Mouse (Mus musculus) cerebellum, adult 18-20 months (tissue): ENCODE results near the gene Ntrk3.

Experiments used
- DNase-seq, 2 experiments: peaks; one replicate each; pipeline ENCODE4 v3.0.0; 2021

Gene Ntrk3

DNA sequence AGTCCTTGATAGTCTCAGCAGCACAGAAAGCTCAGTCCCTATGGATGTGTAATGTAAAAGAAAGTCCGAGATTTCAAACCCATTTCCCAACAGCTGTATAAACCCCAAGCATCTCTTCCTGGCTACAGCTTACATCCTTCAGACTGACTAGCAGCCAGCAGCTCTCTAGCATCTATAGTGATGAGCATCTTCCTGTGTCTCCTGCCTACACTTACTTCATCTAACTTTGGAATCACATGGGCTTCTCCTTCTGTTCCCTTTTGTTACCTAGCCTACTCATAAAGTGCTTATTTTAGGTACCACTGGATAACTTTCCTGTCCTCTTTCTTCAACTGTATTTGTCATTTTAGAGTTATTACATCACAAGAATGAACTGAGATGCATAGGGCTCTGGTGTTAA, 432.0 kb downstream of the Ntrk3 start:
- no peak for DNase-seq

DNA sequence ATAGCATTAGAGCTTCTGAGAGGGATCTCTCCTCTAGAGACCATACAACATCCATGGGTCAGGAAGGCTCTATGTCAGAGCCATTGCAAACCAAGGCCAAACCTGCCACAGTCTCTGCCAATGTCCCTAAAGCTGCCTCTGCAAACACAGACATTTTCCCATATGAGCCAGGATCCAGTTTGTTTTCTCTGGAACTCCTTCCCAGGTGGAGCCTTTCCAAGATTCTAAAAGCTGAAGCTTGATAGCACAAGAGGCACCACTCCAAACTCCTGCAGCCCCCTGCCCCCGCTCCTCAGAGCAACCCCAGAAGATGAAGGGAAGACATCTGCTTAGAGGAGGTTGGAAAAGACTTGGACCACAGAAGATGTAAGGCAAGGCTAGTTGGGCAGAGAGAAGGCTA, 432.8 kb downstream of the Ntrk3 start:
- DNase-seq, result no peak

GRCm38 (mm10) chr7:78297290-78297689, 440.5 kb downstream of the Ntrk3 start:
- no peak for DNase-seq

- no peak for DNase-seq
Measured at GRCm38 (mm10) chr7:78294322-78294721, 443.5 kb downstream of the Ntrk3 start.

DNA sequence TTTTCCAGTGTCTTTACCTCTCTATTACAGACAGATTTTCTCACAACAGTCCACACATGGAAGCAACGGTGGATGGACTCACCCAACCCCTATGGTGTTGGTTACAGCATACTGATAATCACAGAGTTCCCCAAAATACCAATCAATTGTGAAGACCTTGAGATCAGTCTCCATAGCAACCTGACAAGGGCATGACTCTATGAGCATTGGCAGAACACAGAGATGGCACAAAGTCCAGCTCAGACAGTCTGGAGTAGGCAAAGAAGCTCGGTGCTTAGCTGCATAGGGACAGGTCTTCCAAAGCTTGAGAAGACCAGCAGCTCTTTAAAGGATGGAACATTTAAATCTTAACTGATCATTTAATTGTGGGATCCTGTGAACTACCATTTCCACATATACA, 447.6 kb downstream of the Ntrk3 start:
- DNase-seq, result no peak

DNA sequence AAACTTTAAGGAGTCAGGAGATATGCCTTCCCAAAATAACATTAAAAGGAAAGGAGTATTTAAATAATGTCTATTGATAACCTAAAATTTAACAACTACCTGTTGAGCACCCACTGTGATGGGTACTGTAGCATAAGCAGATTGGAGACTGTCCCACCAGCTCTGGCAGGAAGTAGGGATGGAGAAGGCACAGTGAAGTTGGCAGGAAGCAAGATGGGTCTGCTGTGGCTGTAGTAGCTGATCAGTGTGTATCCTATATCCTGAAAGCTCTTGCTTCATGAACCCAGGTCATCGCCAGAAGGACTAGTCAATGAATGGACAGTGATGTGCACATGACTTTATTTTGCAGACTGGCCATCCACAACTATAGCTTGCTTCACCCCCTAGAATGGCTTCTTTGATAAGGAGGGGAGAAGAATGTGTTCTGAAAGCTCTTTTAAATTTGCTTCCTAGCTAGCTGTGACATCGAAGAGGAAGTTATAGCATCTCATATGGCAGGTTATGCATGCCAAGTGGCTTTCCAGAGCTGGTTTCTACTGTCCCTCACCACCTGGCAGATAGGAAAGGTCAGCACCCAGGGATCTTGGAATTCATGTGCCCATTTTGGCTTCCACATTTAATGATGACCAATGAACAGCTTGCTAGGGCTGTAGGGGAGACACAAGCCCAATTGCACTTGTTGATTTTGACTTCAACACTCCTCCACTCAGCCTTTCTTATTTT, 451.1 kb downstream of the Ntrk3 start:
- DNase-seq, result peak; percentile 75 to 84

GRCm38 (mm10) chr7:78269506-78270250, 468.1 kb downstream of the Ntrk3 start:
- DNase-seq, result peak; percentile 27 to 32

DNA sequence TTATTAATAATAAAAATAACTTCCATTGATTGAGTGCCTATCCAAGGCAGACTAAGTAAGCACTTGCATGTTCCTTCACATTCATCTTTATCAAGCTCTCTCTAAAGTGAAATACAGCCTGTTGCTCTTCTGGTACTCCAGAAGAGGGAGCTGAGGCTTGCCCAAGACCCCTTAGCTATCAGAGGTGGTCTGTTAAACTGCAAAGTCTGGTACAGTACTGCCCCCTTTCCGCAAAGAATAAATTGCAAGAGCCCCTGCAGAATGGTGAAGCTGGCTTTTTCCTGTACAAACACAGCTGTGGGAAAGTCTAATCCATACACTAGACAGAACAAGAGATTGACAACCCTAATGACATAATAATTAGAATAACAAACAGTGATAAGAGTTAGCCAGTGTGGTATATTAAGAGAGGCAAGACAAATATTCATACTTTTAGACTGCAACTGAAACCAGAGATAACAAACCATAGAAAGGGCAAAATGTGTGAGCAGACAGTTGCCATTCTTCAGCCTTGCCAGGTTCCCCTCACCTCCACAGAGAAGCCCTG, 470.3 kb downstream of the Ntrk3 start:
- no peak for DNase-seq

GRCm38 (mm10) chr7:78264432-78265002, 473.3 kb downstream of the Ntrk3 start:
- peak in 1 of 2 experiments; percentile 29 for DNase-seq

- DNase-seq, result no peak
Measured at GRCm38 (mm10) chr7:78261420-78262125, 476.2 kb downstream of the Ntrk3 start.

GRCm38 (mm10) chr7:78258151-78258550, 479.7 kb downstream of the Ntrk3 start:
- no peak for DNase-seq

GRCm38 (mm10) chr7:78253777-78254385, 483.9 kb downstream of the Ntrk3 start:
- no peak for DNase-seq

DNA sequence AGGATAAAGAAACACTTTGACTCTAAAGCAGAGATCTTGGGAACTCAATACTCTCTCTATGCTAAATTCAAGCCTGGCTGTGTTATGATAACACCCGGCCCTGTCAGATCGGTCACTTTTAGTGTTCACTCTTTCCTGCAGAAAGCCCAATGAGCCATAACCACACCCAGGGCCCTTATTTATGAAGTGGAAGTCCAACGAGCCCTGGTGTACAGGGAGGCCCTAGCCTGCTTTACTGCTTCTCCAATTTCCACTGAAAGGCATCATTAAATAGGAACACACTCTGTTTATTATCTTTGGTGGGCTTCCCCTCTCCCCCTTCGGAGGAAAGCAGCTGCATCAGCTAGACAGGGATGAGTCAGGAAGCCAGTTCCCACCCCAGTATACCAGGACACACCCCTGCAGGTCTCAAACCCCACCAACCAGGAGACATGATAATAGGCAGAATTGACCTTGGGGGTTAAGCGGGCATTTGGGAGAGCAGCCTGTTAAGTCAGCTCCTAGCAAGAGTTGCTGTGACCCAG, 489.6 kb downstream of the Ntrk3 start:
- DNase-seq, result no peak

DNA sequence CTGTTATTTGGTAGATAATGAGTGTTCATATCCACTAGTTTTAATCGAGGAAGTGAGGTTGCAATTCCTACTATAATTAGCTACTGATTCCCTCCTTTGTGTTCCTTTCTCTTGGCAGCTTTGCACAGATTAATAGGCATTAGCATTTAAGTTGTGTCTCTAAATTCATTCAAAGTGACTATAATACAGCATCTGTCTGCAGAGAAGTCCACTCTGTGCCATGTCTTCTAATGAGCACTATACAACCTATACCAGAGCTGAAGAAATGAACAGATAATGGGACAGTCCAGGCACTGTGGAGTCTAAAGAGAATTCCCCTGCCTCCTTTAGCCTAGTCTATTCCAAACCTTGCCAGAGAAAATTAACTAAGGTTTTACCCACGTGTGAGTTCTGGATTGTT, 498.8 kb downstream of the Ntrk3 start:
- DNase-seq, result no peak

DNA sequence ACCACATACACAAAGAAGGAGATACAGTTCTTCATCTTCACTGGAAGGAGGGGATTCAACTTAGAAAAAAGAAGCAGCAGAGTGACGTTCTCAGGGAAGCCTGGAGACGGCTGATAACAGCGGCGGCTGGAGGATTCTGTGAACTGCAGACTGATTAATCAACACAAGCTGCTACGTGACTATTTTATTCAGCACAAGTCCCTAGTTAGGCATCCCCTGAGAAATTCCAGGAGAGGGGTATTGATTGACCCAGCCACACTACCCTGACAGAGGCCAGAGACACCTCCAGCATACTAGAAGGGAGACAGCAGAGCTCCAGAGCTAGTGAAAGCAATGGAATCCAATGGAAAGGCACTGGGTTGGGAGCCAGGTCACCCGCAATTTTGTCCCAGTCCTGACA, 516.1 kb downstream of the Ntrk3 start:
- no peak for DNase-seq

- DNase-seq, result no peak
Measured at GRCm38 (mm10) chr7:78220949-78221348, 516.9 kb downstream of the Ntrk3 start.

DNA sequence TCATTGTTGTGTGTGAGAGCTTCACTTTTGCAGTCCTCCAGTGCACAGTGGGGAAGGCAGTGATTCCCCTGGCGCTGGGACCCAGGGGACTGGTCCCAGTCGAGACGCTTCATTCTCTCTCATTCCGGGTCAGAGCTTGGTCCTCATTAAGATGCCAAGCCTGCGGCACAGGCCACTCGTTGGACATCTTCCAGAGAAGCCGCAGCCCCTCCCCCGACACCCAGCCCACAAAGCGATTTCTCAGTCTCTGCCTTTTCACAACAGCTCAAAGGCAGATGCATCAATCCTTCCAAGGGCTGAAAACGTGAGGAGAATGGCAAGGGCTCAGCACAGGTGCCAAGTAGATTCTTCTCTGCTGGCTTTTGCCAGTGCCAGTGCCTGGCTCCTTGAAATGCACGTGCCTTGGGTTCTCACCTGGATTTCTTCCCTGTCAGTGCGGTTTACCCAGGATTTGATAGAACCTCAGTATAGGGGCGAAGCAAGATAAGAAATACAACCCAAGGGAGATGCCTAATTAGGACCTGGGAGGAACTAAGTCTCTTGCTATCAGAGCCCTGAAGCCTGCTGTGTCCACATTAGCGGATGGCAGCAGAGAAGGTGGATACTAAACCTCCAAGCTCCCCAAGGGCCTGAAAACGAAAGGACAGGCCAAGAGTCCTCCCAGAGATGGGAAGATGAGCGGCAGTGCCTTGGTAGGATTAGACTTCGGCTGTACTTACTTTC, 546.7 kb downstream of the Ntrk3 start:
- peak; percentile 28 to 52 for DNase-seq

DNA sequence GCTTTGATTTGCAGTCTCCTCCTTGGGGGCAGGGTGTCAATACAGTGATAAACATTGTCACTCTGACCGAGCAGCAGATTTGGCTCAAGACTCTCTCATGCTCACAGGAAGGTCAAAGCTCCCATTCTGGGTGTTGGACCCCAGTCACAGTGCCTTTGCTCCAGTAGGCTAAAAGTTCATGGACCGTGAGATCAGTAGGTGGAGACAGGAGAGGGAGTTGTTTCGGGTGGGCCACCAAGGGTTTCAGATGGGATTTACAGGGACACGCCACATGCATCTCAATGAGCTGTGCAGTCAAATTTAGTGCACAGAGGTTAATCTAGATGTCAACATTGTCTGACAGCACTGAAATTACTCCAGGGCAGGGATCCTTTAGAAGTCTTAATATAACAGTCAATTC, 552.2 kb downstream of the Ntrk3 start:
- no peak for DNase-seq

DNA sequence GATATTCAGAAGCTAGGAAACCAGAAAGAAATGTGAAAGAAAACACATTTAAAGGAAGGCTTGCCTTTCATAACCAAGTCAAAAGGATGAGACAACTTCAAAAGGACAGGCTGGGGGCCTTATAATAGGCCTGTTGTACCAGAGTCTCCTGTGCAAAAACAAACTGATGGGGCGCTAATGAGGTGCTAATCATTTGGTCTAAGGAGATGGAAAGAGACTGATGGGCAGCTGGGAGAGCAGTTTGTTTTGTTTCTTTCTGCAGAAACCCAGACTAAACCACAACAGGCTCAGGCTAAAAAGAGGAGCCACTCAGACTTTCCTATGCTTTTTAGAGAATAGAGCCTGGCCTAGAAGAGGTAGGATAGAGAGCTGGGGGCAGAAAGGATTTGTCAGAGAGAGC, 554.4 kb downstream of the Ntrk3 start:
- no peak for DNase-seq

DNA sequence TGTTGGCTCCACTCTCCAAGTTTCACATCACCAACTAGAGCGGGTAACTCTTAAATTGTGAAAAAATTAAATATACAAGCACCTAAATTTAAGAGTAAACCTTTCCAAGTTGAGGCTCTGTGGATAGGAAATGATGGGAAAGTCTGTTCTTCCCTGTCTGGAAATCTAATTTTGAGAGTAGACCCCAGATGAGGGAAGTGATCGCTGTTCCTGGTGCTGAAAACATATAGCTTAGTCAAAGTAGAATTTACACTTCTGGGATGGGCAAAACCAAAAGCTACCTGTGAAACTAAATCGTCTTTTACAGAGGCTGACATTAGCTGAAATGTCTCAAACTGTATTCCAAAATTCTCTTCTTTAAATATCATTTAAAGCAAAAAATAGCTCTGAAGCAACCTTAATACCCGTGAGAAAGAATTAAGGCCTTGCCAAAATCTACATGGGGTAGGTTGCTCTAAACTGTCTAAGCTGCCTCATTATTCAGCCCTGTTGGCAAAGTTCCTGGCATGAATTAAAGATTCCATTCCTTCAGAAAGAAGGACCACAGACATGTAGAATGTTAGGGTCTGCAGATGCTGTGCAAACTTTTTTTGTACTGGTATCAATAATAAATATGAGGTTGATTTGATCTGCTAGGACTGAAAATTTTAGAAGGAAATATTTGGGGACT, 557.7 kb downstream of the Ntrk3 start:
- DNase-seq, result no peak

DNA sequence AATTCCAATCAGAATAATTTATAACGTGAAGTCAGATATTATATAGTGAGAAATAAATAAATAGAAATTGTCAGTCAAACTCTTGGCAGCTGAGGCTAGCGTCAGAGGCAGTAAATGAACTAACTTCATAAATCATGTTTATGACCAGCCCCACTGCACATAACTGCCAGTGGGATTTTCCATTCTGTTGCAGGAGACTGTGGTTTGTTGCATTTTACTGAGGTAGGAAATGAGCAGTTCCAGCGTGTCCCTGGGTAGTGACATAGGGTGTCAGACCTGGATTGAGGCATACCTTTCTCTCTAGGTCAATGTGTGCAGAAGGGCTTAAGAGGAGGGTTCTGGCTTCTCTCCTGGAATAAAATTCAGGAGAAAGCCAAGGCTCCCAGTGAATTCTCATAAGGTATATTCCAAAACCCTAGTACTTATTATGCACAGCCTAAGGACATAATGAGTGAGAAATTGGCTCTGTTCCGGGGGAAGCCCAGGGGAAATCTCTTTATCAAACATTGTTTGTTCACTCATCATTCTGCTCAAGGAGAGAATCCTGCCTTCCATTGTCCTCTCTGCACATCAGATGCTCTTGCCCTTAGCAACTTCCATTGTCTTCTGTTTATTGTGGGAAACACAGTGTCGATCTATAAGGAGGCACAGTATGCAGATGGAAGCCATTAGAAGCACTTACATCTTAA, 565.4 kb downstream of the Ntrk3 start:
- no peak for DNase-seq
